Mouse (Mus musculus) forebrain, embryonic 16.5 days (tissue): ENCODE data around the gene Dspp. TPM values are rescaled to one million over a fixed set of nuclear protein-coding genes. Genes with fewer than 3 reads are reported as not detected.

Experiments
- ATAC-seq: fragments of 200-750 bp; cut with Nextera tagmentation; 2 replicates; pipeline ENCODE4 v1.8.0; 2017; ENCODE audit warnings: mild to moderate bottlenecking, moderate library complexity
- H3K27ac ChIP-seq: fragments of 300-500 bp; sonication (generic); 2 replicates; pipeline ENCODE4 v1.5.1; 2014; ENCODE audit warnings: low read length, control low read depth
- H3K27me3 ChIP-seq: fragments of 300-500 bp; sonication (generic); replicated peaks from 2 replicates; pipeline ENCODE4 v1.6.1; 2014; ENCODE audit warnings: low read length; ENCODE audit not compliant: control insufficient read depth, insufficient read depth
- H3K36me3 ChIP-seq: fragments of 300-500 bp; sonication (generic); 2 replicates; pipeline ENCODE4 v1.6.1; 2014; ENCODE audit not compliant: control insufficient read depth, insufficient read depth
- H3K4me1 ChIP-seq: fragments of 300-500 bp; sonication (generic); replicated peaks from 2 replicates; pipeline ENCODE4 v1.6.1; 2014; ENCODE audit warnings: low read length; ENCODE audit not compliant: control insufficient read depth, insufficient read depth
- H3K4me2 ChIP-seq: fragments of 300-500 bp; sonication (generic); 2 replicates; pipeline ENCODE4 v1.6.1; 2014; ENCODE audit warnings: mild to moderate bottlenecking, low read length, control low read depth
- H3K4me3 ChIP-seq: fragments of 300-500 bp; sonication (generic); replicated peaks from 2 replicates; pipeline ENCODE4 v1.5.1; 2014; ENCODE audit warnings: mild to moderate bottlenecking, low read length, control low read depth
- H3K9ac ChIP-seq: fragments of 300-500 bp; sonication (generic); replicated peaks from 2 replicates; pipeline ENCODE4 v1.6.1; 2014; ENCODE audit warnings: low read depth, low read length, control low read depth
- H3K9me3 ChIP-seq: fragments of 300-500 bp; sonication (generic); 2 replicates; pipeline ENCODE4 v1.6.1; 2016; ENCODE audit warnings: low read length; ENCODE audit not compliant: control insufficient read depth
- WGBS: fragments of 180-500 bp; shearing (Covaris S2); extraction: QIAGEN DNeasy Blood & Tissue Kit; methylation state at CpG from one replicate; pipeline ENCODE4 v1.1.7; 2014; 5-methylcytosine and 5-hydroxymethylcytosine counted together
- polyA plus RNA-seq: library from polyadenylated mRNA; unstranded; fragments of >200 nt; fragmentation: Nextera tagmentation; extraction: Ambion mirVana; gene quantifications from 2 replicates; pipeline ENCODE4 v1.2.1, GENCODE M21; 2015

The Dspp gene
- polyA plus RNA-seq: 0.04 TPM in 1 of 2 replicates, not detected in the other

DNA sequence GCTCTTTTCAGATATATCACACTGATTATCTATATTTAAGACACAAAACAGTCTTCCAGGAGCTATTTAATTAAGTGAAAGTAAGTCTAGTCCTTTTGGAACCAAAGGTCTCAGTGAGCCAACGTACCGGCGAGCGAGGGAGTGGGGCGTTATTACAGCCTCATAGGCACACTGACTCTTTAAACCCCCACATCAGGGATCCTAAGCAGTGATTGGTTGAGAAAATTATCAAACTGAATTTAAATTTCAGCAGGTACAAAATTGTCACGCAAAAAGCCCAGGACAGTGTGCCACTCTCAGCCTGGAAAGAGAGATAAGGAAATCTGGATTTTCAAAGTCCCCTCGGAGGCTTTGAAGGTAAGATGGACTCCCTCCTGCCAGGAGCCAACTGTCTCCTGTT is at the start of gene Dspp:
Gene Dspp, plus strand, starts transcription at position 301 of the 400 bp plus-strand sequence.
- H3K9ac ChIP-seq: no peak within 1 kb of the TSS
- no peak within 1 kb of the TSS for H3K27ac ChIP-seq
- H3K9me3 ChIP-seq: no peaks in the 10 kb centered on the region
- no peak for ATAC-seq
- no peak within 1 kb of the TSS for H3K4me3 ChIP-seq
- no peaks in the 10 kb centered on the region for H3K36me3 ChIP-seq
- no peak within 1 kb of the TSS for H3K4me2 ChIP-seq
- WGBS: 91% methylated on average over 7 of the region's 7 CpGs
- H3K27me3 ChIP-seq: no peaks in the 10 kb centered on the region
- H3K4me1 ChIP-seq: no peaks in the 10 kb centered on the region

DNA sequence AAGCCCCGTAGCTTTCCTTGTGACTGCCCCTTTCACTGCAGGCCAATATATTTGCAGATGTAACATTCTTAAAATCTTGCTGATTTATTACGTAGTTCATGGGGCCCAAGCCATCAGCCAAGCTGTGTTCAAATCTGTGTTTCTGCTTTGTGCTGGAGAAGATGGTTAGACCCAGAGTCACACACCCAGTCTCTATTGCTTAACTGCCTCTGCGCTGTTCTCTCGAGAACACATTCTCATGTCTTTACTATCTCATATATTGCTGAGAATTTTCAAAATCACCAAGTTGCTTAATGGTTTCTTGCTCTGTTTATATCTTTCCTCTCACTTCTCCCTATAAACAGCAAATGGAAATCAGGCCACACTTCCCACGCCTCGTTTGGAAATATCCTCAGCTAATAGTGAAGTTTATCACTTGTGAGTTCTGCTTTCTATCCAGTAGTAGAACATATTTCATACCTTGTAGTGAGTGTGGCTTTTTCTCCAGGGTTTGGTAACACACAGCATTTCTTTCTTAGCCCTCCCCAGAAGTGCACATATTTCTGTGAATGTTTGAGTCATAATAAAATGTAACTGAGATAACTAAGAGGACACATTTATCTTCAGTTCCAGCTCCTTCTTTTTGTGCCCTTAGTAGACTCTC is 46.4 kb upstream of the Dspp start:
- WGBS: 92% methylated on average over 6 of the region's 6 CpGs
- no peak overlapping the region for H3K9ac ChIP-seq
- no peaks in the 10 kb centered on the region for H3K36me3 ChIP-seq
- H3K27ac ChIP-seq: no peak overlapping the region
- no peaks in the 10 kb centered on the region for H3K9me3 ChIP-seq
- ATAC-seq: no peak
- no peak overlapping the region for H3K4me2 ChIP-seq
- H3K27me3 ChIP-seq: no peaks in the 10 kb centered on the region
- H3K4me1 ChIP-seq: no peaks in the 10 kb centered on the region
- H3K4me3 ChIP-seq: no peak overlapping the region

DNA sequence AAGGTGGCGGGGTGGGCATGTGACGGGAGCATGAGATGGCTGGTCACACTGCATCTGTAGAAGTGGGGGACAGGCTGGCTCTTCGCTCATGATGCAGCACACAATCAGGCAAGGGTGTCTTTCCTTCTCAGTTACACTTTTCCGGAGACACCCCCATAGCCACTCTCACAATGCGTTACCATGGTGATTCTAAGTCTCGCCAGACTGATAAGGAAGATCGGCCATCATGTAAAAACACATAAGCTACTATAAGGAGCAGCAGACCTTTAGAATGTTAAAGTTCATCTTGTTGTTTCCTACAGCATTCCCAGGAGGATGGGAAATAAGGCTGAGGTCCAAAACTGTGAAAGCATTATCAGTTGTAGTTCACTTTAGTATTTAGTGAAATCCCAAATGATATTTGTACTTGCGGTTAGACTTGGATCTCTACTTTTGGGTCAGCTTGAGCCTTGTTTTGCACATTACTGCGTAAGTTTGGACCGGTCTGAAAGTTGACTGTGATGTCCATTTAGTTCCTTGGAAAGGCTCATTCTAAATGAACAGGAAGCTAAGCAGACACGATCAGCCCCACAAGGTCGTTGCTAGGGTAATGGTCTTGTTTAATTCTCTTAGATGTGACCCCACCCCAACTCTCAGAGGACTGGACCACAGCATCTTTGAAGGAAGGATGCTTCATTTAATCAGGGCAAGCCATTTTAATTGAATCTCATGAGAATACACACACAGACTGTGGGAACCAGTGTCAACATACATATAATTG is 43.8 kb upstream of the Dspp start:
- H3K36me3 ChIP-seq: no peaks in the 10 kb centered on the region
- no peaks in the 10 kb centered on the region for H3K4me1 ChIP-seq
- ATAC-seq: no peak
- no peak overlapping the region for H3K27ac ChIP-seq
- H3K27me3 ChIP-seq: no peaks in the 10 kb centered on the region
- H3K4me2 ChIP-seq: no peak overlapping the region
- WGBS: 88% methylated on average over 12 of the region's 12 CpGs
- H3K9me3 ChIP-seq: no peaks in the 10 kb centered on the region
- H3K9ac ChIP-seq: no peak overlapping the region
- H3K4me3 ChIP-seq: no peak overlapping the region

DNA sequence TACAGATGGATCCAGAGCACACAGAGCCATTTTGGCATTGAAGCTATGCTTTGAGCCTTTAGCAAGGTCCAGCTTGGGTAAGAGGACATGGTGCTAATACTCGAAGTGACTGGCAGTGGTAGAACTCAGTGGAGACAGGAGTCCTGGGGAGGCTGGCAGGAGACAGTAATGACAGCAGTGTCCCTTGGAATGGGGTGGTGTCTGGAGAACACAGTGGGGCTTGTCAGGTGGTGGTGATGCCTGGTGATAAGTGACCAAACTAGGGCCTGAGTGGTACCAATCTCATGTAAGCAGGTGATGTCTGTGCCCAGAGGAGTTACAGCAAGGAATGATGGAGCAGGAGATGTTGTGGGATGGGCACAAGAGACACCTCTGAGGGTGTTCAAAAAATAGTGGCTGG is 43.2 kb upstream of the Dspp start:
- ATAC-seq: no peak
- 75% methylated on average over 1 of the region's 1 CpGs for WGBS
- no peak overlapping the region for H3K27ac ChIP-seq

DNA sequence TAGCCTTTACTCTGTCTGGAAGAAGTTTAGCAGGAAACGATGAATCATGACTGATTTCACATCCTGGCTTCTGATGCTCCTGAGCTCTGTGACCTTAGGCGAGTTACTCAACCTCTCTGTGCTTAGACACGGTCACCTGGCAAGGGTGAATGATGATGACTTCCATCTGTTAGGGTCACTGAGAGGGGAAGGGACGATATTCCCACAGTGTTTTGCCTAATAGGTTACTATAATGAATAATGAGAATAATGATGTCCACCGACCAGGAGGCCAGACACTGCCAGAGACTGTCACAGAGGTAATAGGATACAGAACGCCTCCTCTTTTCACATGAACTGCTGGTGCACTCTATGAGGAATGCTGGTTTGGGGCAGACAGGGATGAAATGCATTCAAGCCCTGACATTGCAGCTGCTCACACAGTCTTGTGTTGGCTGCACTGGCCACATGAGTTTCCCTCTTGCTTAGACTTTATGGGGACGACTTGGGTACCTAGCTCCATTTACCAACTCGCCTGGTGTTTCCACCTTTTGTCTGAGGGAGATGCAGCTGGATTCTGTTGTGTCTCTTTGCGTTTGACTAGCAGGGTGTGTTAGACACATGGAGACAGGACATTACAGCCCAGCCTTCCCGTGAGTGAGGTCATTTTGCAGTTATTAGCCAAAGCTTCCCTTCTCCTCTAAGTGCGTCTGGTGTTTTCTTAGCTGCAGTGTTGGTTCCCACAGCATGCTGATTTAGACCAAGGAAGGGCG is 42.1 kb upstream of the Dspp start:
- no peak for ATAC-seq
- H3K9me3 ChIP-seq: no peaks in the 10 kb centered on the region
- H3K4me2 ChIP-seq: no peak overlapping the region
- H3K9ac ChIP-seq: no peak overlapping the region
- WGBS: 75% methylated on average over 12 of the region's 12 CpGs
- H3K4me1 ChIP-seq: no peaks in the 10 kb centered on the region
- H3K4me3 ChIP-seq: no peak overlapping the region
- H3K27me3 ChIP-seq: no peaks in the 10 kb centered on the region
- H3K27ac ChIP-seq: no peak overlapping the region
- no peaks in the 10 kb centered on the region for H3K36me3 ChIP-seq

More for the DNA sequence above, 43.2 kb upstream of the Dspp start:
- Histone ChIP-seq H3K4me3 (no peak overlapping the region), H3K36me3 (no peaks in the 10 kb centered on the region), H3K9ac (no peak overlapping the region), H3K4me2 (no peak overlapping the region), H3K9me3 (no peaks in the 10 kb centered on the region), H3K27me3 (no peaks in the 10 kb centered on the region), H3K4me1 (no peaks in the 10 kb centered on the region)

DNA sequence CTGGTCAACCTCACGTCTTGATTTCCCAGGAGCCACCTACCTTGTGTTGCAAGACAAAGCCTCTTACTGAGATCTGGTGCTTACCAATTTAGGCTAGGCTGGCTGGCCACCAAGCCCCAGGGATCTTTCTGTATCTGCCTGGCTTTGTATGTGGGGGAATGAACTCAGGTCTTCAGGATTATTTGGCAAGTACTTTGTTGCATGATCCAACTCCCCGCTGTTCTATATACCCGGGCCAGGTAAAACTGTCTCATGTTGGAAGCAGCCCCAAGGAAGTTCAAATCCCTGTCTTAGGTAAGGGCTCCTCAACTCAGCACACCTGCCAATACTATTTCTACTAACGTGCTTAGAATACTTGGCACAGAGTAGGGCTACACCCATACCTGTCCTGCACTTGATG is 39.6 kb upstream of the Dspp start:
- H3K9me3 ChIP-seq: no peaks in the 10 kb centered on the region
- no peak overlapping the region for H3K4me2 ChIP-seq
- no peak overlapping the region for H3K27ac ChIP-seq
- WGBS: 82% methylated on average over 4 of the region's 4 CpGs
- no peak for ATAC-seq
- no peak overlapping the region for H3K4me3 ChIP-seq
- H3K4me1 ChIP-seq: no peaks in the 10 kb centered on the region
- H3K36me3 ChIP-seq: no peaks in the 10 kb centered on the region
- H3K9ac ChIP-seq: no peak overlapping the region
- H3K27me3 ChIP-seq: no peaks in the 10 kb centered on the region

DNA sequence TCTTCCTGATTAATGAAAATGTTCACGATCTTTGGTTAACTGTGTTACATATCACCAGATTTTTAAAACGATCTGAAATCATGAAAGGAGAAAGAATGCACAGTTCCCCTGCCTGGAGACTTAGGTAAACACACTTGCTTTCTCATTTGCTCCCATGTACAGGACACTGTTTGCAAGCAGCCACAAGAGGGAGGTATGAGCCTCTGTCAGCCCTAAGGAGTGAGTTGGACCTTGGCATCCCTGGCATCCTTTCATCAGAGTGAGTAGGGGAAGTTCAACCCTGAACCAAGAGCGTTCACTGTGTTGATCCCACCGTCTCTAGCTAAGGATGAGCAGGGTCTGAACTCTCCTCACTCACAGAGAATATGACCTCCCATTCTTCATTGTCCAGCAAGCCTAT is 39.0 kb upstream of the Dspp start:
- no peak overlapping the region for H3K4me2 ChIP-seq
- H3K4me3 ChIP-seq: no peak overlapping the region
- no peaks in the 10 kb centered on the region for H3K9me3 ChIP-seq
- WGBS: 65% methylated on average over 4 of the region's 4 CpGs
- H3K27me3 ChIP-seq: no peaks in the 10 kb centered on the region
- H3K36me3 ChIP-seq: no peaks in the 10 kb centered on the region
- no peak overlapping the region for H3K27ac ChIP-seq
- no peaks in the 10 kb centered on the region for H3K4me1 ChIP-seq
- no peak for ATAC-seq
- no peak overlapping the region for H3K9ac ChIP-seq

DNA sequence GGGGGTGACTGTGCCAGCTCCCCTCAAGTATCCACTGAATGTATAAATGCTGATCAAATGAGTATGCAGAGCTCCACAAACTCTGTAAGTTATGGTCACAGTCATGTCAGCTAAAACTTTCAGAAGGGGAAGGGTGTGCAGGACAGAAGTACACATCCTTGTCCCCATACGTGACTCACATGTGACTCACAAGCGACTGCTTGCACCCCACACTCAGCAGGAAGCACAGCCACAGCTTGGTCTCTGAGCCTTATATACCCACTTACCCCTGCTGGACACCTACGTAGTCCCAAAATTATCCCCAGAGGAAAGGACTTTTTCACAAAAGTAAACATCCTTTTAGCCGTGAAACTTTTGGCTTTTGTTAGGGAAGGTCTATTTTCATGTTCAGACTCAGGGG is 36.8 kb upstream of the Dspp start:
- Histone ChIP-seq H3K36me3 (no peaks in the 10 kb centered on the region), H3K4me3 (no peak overlapping the region), H3K4me2 (no peak overlapping the region), H3K9me3 (no peaks in the 10 kb centered on the region), H3K27ac (no peak overlapping the region), H3K4me1 (no peaks in the 10 kb centered on the region), H3K27me3 (no peaks in the 10 kb centered on the region), H3K9ac (no peak overlapping the region)
- no peak for ATAC-seq
- WGBS: 82% methylated on average over 4 of the region's 4 CpGs

DNA sequence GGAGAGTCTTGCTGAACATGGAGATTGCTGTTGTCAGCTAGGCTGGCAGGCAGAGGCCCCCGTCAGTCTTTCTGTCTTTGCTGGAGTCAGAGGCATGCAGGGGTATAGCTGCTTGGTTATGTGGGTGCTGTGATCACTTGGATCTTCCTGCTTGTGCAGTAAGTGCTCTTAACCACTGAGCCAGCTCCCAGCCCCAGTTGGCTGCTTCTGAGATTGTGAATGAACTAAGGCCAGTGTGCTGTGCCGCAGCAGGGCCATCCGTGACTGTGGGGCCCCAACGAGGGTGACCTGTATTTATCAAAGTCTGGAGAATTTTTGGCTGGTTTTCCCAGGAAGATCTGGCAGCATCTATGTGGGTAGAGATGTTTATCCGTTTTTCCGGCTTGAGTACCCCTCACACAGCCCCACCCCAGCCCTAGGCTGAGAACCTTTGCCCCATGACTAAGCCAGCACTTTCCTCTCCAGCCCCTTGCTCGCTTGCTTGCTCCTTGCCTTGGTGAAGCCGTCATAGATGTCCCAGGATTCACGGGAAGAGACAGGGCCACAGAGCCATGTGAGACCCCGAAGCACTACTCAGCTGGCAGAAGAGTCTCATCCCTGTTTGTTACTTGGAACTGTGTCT is 32.5 kb upstream of the Dspp start:
- Histone ChIP-seq H3K27me3 (no peaks in the 10 kb centered on the region), H3K9ac (no peak overlapping the region), H3K27ac (no peak overlapping the region), H3K4me3 (no peak overlapping the region), H3K4me2 (no peak overlapping the region), H3K4me1 (no peaks in the 10 kb centered on the region), H3K9me3 (no peaks in the 10 kb centered on the region), H3K36me3 (no peaks in the 10 kb centered on the region)
- 81% methylated on average over 10 of the region's 10 CpGs for WGBS
- no peak for ATAC-seq
